Mouse (Mus musculus): ENCODE data around the gene Fgf4. TPM values are rescaled to one million over a fixed set of nuclear protein-coding genes. Genes with fewer than 3 reads are reported as not detected.

Gene Fgf4
- not detected in 3 replicates for total RNA-seq (2017)

DNA sequence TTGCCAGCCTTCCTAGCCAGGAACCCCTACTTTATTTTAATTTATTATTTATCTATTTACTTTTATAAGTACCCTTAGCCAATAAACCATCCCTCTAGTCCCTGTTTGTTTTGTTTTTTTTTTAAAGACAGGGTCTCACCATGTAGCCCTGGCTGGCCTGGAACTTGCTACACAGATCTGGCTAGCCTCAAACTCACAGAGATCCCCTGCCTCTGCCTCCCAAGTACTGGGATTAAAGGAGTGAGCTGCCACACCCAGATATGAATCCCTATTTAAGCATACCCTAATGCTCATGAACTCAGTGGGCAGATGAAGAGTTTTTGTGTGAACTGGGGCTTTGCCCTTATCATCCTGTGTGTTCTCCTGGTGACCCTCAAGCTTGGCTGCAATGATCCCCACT is at the start of gene Fgf4:
Gene Fgf4 (plus strand): TSS at position 301 of the 400 bp plus-strand sequence.
- no peak for ATAC-seq (replicated peaks; ENCODE audit: insufficient number of reproducible peaks, low FRiP score, low TSS enrichment, poor library complexity, severe bottlenecking)

DNA sequence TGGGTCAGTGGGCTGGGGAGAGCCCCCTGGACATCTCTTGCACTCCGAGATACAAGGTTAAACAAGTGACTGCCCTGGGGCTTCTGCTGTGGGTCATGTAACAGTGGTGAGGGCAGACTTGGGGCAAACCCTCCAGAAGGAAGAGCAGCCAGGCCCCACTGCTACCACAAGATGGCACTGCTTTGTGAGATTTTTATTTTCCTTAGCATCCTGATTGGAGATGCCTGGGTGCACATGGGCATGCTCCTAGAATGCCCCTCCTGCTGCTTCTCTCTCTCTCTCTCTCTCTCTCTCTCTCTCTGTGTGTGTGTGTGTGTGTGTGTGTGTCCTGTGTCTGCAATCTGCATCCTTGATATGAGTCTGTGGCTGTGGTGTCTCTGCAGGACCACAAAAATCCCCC is 48.7 kb upstream of the Fgf4 start:
- ATAC-seq (replicated peaks; ENCODE audit: insufficient number of reproducible peaks, low FRiP score, low TSS enrichment, poor library complexity, severe bottlenecking): no peak

- no peak for ATAC-seq (replicated peaks; ENCODE audit: insufficient number of reproducible peaks, low FRiP score, low TSS enrichment, poor library complexity, severe bottlenecking)
These were observed 40.1 kb upstream of the Fgf4 start for GRCm38 (mm10) chr7:144807036-144807435.

DNA sequence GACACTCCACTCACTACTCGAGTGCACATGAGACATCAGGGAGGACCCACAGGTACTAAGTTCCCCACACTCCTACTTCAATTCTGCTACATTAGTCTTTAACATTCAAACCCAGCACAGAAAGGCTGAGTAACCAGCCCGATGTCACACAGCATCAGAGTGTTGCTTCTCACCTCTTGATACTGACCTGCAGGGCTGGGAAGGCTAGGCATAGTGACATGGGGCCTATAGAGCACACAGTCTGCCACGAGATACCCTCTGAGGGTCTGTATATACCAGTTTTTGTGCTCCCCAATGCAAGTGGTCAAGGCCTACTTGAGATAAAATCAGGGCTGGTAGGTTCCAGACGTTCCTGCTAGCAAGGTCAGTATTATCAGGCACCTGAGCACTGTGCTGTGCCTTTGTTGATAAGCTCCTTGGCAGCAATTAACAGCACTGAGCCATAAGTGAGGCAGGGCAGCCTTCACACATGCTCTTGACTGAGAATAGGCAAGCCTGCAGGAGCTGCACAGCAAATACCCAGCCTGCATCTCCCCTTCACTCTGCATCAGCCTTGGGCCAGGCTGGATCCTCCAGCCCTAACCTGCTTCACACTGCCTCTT is 39.1 kb upstream of the Fgf4 start:
- ATAC-seq (replicated peaks; ENCODE audit: insufficient number of reproducible peaks, low FRiP score, low TSS enrichment, poor library complexity, severe bottlenecking): no peak

- no peak for ATAC-seq (replicated peaks; ENCODE audit: insufficient number of reproducible peaks, low FRiP score, low TSS enrichment, poor library complexity, severe bottlenecking)
These were observed 35.6 kb upstream of the Fgf4 start for GRCm38 (mm10) chr7:144811521-144811920.

- no peak for ATAC-seq (replicated peaks; ENCODE audit: insufficient number of reproducible peaks, low FRiP score, low TSS enrichment, poor library complexity, severe bottlenecking)
These were observed 25.3 kb upstream of the Fgf4 start for GRCm38 (mm10) chr7:144821901-144822300.

DNA sequence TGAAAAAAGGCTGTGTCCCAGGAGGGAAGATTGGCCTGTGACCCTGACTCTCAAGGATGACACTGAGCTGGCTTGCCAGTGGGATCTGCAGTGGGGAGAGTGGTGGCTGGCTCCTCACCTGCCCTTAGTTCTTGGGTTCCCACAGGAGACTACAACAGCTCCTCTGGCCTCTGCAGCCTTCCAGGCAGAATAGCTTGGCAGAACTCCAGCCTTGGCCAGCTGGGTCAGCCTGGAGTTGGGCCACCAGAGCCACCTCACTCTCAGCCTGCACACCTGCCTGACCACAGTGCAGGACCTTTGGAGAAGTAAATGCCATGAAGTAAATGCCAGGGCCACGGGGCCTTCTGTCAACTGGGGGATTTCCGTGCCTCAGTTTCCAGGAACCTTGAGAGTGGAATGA is 23.2 kb upstream of the Fgf4 start:
- no peak for ATAC-seq (replicated peaks; ENCODE audit: insufficient number of reproducible peaks, low FRiP score, low TSS enrichment, poor library complexity, severe bottlenecking)

DNA sequence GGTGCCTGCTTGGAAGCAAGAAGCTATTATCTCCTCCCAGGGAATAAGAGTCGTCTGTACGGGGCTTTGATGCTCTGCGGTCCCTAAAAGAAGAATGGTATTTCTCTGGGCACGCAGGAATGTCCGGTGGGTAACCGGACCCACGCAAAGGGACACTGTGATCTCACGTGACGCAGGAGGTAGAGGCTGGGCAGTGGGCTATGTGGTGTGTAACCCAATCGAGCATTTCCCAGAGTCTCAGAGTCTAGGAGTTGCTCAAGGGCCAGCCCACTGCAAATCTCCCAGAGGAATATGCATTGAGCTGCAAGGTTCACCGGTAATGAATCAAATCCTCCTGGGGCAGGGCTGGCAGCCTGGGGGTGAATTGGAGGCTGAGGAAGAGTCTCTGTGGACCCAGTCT is 18.8 kb upstream of the Fgf4 start:
- no peak for ATAC-seq (replicated peaks; ENCODE audit: insufficient number of reproducible peaks, low FRiP score, low TSS enrichment, poor library complexity, severe bottlenecking)

DNA sequence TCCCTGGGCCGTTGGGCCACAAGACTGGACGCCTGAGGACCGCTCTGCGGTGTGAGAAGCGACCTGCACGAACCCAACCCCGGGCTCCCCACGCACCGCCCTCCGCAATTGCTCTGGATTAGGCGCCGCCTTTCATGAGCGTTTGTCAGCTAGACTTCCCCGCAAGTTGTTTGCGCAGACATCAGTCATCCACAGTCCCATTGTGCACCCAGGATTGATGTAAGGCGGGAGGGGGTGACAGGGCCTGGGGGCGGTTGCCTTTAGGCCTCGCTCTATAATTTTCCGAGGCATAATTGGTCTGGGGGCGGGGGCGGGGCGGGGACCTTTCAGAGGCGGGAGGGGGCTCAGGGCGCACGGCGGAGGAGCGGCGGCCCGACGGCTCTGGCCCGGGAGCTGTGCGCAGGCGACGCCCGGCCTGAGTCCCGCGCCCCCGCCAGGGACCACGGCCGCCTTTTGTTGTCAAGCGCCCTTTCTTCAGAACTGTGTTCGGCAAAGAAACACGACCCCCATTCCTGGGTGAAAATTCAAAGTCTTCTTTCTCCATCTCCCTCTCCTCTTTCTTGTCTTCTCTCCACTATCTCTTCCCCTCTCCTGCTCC is 9.2 kb upstream of the Fgf4 start, which contains the start of gene Fgf3:
Gene Fgf3 (plus strand): TSS at position 193 of the 598 bp plus-strand sequence.
- ATAC-seq (replicated peaks; ENCODE audit: insufficient number of reproducible peaks, low FRiP score, low TSS enrichment, poor library complexity, severe bottlenecking): no peak

GRCm38 (mm10) chr7:144838522-144839503 is 8.4 kb upstream of the Fgf4 start:
- ATAC-seq (replicated peaks; ENCODE audit: insufficient number of reproducible peaks, low FRiP score, low TSS enrichment, poor library complexity, severe bottlenecking): no peak

DNA sequence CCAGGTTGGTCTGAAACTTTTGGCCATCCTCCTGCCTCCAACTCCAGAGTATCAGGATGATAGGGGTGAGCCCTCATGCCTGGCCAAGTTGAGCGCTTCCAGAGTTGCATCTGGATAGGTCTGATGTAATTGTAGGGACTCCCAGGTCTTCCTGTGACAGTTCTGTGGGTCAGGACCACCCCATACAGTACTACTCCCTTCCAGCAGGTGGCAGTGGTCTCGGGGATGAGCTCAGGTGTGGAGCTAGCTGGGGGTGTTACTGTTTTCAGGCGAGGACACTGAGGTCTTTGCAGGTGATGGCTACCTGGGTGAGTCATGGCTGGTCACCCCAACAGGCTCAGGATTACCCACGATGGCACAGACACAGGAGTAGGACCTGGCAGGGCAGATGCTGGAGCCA is 1.0 kb upstream of the Fgf4 start:
- 0 out of 2 replicates have a peak, but pooled peaks have one; percentile 34 for ATAC-seq (replicated peaks; ENCODE audit: insufficient number of reproducible peaks, low FRiP score, low TSS enrichment, poor library complexity, severe bottlenecking)

DNA sequence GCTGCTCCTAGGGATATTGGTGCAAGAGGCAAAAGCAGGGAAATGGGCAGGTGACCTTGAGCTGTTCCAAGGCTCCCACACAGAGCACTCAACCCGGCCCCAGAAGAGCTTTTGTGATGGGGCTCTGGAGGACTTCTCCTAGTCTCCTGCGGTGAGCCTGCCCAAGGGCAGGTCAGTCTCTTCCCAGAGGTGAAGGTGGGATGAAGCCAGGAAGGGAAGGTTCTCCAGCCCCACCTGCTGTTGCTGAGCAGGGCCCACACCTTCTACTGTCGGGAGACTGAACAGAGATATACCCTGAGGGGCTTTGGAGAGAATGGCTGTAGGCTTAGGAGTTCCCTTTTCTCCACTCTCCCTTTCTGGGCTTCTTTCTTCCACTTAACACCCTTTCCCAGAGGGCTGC is 4.2 kb downstream of the Fgf4 start:
- ATAC-seq (replicated peaks; ENCODE audit: insufficient number of reproducible peaks, low FRiP score, low TSS enrichment, poor library complexity, severe bottlenecking): no peak

DNA sequence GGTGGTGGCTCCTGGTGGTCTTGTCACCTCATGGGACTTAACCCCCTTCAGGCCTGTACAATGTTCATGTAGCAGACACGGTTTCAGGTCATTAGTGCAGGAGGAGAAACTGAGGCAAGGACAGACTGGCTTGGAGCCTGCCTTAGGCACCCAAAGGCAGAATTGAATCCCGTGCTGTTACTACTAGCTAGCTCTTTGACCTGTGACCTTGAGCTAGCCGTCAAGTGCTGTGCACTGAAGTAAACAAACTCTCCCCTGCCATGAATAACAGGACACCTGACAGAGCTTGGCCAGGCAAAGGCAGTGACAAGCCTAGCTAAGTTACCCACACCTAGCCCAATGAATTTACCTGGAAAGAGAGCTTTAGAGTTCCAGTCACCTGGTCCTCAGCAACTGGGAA is 7.8 kb downstream of the Fgf4 start:
- ATAC-seq (replicated peaks; ENCODE audit: insufficient number of reproducible peaks, low FRiP score, low TSS enrichment, poor library complexity, severe bottlenecking): no peak

- ATAC-seq (replicated peaks; ENCODE audit: insufficient number of reproducible peaks, low FRiP score, low TSS enrichment, poor library complexity, severe bottlenecking): no peak
These were observed 10.0 kb downstream of the Fgf4 start for GRCm38 (mm10) chr7:144857158-144857557.

DNA sequence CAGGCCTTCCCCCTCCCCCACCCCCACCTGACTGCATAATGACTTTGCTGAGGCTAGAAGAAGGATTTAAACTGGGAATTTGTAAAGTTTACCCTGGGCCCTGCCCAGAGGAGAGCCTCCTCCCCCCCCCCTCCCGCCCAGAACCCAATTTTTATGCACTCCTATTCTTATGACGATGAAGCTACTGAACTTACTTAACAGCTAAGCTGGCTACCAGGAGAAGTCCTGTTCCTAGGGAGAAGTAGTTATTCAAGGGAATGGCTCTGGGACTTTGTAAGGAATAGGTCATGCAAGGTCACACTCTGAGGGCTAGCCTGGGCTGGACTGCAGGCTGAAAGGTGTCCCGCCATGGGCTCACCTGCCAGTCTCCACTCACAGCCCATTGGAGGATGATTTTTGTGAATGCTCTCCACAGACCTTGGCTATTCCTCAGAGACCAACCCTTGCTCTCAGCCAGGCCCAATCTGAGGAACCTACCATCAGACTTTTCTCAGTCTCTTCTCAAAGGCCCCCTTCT is 10.7 kb downstream of the Fgf4 start:
- ATAC-seq (replicated peaks; ENCODE audit: insufficient number of reproducible peaks, low FRiP score, low TSS enrichment, poor library complexity, severe bottlenecking): no peak

DNA sequence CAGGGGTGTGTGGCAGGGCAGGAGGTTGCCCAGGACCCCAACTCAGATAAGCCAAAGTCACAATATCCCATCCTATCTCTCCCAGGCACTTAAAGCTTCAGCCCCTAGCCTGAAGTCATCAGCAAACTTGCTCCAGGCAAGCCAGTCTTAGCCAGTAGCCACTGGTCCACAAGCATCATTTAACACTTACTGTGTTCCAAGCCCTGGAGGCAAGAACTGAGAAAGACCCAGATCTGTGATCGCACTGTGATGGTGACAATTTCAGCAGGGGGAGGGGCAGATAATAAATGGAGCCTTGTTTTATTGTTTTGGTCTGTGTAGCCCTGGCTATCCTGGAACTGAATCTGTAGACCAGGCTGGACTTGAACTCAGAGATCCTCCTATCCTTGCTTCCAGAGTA is 11.5 kb downstream of the Fgf4 start:
- no peak for ATAC-seq (replicated peaks; ENCODE audit: insufficient number of reproducible peaks, low FRiP score, low TSS enrichment, poor library complexity, severe bottlenecking)

DNA sequence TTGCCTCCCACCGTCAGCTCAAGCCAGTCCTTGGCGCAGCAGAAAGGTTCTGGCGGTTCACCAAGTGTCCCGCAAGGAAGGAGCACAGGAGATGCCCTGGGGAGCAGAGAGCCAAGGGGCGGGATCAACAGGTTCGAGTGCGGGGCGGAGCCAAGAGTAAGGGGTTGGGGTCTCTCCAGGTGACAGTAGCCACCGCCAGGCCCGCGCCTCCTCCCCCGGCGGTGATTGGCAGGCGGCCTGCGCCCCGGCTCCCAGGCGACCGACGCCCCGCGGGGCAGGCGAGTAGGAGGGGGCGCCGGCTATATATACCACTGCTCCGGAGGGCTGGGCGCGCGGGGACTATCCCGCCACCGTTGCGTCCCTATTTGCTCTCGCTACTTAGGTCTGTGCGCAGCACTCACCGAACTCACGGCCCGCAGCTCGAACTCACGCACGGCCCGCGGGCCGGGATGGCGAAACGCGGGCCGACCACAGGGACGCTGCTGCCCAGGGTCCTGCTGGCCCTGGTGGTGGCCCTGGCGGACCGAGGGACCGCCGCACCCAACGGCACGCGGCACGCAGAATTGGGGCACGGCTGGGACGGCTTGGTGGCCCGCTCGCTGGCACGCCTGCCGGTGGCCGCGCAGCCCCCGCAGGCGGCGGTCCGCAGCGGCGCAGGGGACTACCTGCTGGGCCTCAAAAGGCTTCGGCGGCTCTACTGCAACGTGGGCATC is 14.0 kb downstream of the Fgf4 start:
- no peak for ATAC-seq (replicated peaks; ENCODE audit: insufficient number of reproducible peaks, low FRiP score, low TSS enrichment, poor library complexity, severe bottlenecking)

DNA sequence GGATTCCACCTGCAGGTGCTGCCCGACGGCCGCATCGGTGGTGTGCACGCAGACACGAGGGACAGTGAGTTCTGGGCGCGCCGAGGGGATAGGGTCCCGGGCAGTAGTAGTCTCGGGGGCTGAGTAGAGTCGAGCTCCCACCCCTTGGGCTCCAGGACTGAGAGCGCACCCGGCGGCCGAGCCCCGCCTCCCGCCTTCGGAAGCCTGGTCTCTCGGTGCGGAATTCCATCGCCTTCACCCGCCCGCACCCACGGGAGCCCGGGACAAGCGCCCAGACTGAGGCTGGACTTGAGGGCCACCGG is 14.6 kb downstream of the Fgf4 start:
- ATAC-seq (replicated peaks; ENCODE audit: insufficient number of reproducible peaks, low FRiP score, low TSS enrichment, poor library complexity, severe bottlenecking): no peak

GRCm38 (mm10) chr7:144862126-144862525 is 15.0 kb downstream of the Fgf4 start:
- ATAC-seq (replicated peaks; ENCODE audit: insufficient number of reproducible peaks, low FRiP score, low TSS enrichment, poor library complexity, severe bottlenecking): no peak
